Mouse (Mus musculus): ENCODE measurements around the gene 4921517D22Rik. TPM values are rescaled to one million over a fixed set of nuclear protein-coding genes. Genes with fewer than 3 reads are reported as not detected.
"Not testable (repeated sequence)": the region's sequence is repeated elsewhere in the genome, so short reads cannot be mapped to it uniquely, and the experiment has no call there.

The 4921517D22Rik gene
- not detected in 3 replicates for total RNA-seq (2017)

GRCm38 (mm10) chr13:59694008-59694407, at the start of gene 4921517D22Rik:
Gene 4921517D22Rik (minus strand): TSS chr13:59694108.
- no peak for ATAC-seq (replicated peaks; ENCODE audit: insufficient number of reproducible peaks, low FRiP score, low TSS enrichment, poor library complexity, severe bottlenecking)

- no peak for ATAC-seq (replicated peaks; ENCODE audit: insufficient number of reproducible peaks, low FRiP score, low TSS enrichment, poor library complexity, severe bottlenecking)
Measured at GRCm38 (mm10) chr13:59741697-59742096, 47.8 kb upstream of the 4921517D22Rik start.

- no peak for ATAC-seq (replicated peaks; ENCODE audit: insufficient number of reproducible peaks, low FRiP score, low TSS enrichment, poor library complexity, severe bottlenecking)
Measured at GRCm38 (mm10) chr13:59741096-59741495, 47.2 kb upstream of the 4921517D22Rik start.

GRCm38 (mm10) chr13:59739397-59739796, 45.5 kb upstream of the 4921517D22Rik start:
- ATAC-seq (replicated peaks; ENCODE audit: insufficient number of reproducible peaks, low FRiP score, low TSS enrichment, poor library complexity, severe bottlenecking), result no peak

GRCm38 (mm10) chr13:59738455-59738854, 44.5 kb upstream of the 4921517D22Rik start:
- no peak for ATAC-seq (replicated peaks; ENCODE audit: insufficient number of reproducible peaks, low FRiP score, low TSS enrichment, poor library complexity, severe bottlenecking)

- no peak for ATAC-seq (replicated peaks; ENCODE audit: insufficient number of reproducible peaks, low FRiP score, low TSS enrichment, poor library complexity, severe bottlenecking)
Measured at GRCm38 (mm10) chr13:59735190-59735589, 41.3 kb upstream of the 4921517D22Rik start.

- not testable (repeated sequence) for ATAC-seq (replicated peaks; ENCODE audit: insufficient number of reproducible peaks, low FRiP score, low TSS enrichment, poor library complexity, severe bottlenecking)
Measured at GRCm38 (mm10) chr13:59734347-59734746, 40.4 kb upstream of the 4921517D22Rik start.

- ATAC-seq (replicated peaks; ENCODE audit: insufficient number of reproducible peaks, low FRiP score, low TSS enrichment, poor library complexity, severe bottlenecking), result no peak
Measured at GRCm38 (mm10) chr13:59733936-59734335, 40.0 kb upstream of the 4921517D22Rik start.

- no peak for ATAC-seq (replicated peaks; ENCODE audit: insufficient number of reproducible peaks, low FRiP score, low TSS enrichment, poor library complexity, severe bottlenecking)
Measured at GRCm38 (mm10) chr13:59731652-59732051, 37.7 kb upstream of the 4921517D22Rik start, which contains the start of gene Spata31d1d. Gene Spata31d1d (minus strand): TSS chr13:59731752.

GRCm38 (mm10) chr13:59728378-59729093, 34.6 kb upstream of the 4921517D22Rik start:
- peak; percentile 86 for ATAC-seq (replicated peaks; ENCODE audit: insufficient number of reproducible peaks, low FRiP score, low TSS enrichment, poor library complexity, severe bottlenecking)

- ATAC-seq (replicated peaks; ENCODE audit: insufficient number of reproducible peaks, low FRiP score, low TSS enrichment, poor library complexity, severe bottlenecking), result no peak
Measured at GRCm38 (mm10) chr13:59726139-59726867, 32.4 kb upstream of the 4921517D22Rik start.

GRCm38 (mm10) chr13:59722089-59722488, 28.2 kb upstream of the 4921517D22Rik start:
- not testable (repeated sequence) for ATAC-seq (replicated peaks; ENCODE audit: insufficient number of reproducible peaks, low FRiP score, low TSS enrichment, poor library complexity, severe bottlenecking)

GRCm38 (mm10) chr13:59719475-59719874, 25.6 kb upstream of the 4921517D22Rik start:
- no peak for ATAC-seq (replicated peaks; ENCODE audit: insufficient number of reproducible peaks, low FRiP score, low TSS enrichment, poor library complexity, severe bottlenecking)

GRCm38 (mm10) chr13:59718857-59719440, 25.0 kb upstream of the 4921517D22Rik start:
- not testable (repeated sequence) for ATAC-seq (replicated peaks; ENCODE audit: insufficient number of reproducible peaks, low FRiP score, low TSS enrichment, poor library complexity, severe bottlenecking)

GRCm38 (mm10) chr13:59713710-59714109, 19.8 kb upstream of the 4921517D22Rik start:
- no peak for ATAC-seq (replicated peaks; ENCODE audit: insufficient number of reproducible peaks, low FRiP score, low TSS enrichment, poor library complexity, severe bottlenecking)

GRCm38 (mm10) chr13:59711984-59712383, 18.1 kb upstream of the 4921517D22Rik start, which contains the start of gene Spata31d1b:
Gene Spata31d1b (plus strand): TSS chr13:59712284.
- ATAC-seq (replicated peaks; ENCODE audit: insufficient number of reproducible peaks, low FRiP score, low TSS enrichment, poor library complexity, severe bottlenecking), result not testable (repeated sequence)

- no peak for ATAC-seq (replicated peaks; ENCODE audit: insufficient number of reproducible peaks, low FRiP score, low TSS enrichment, poor library complexity, severe bottlenecking)
Measured at GRCm38 (mm10) chr13:59710230-59710629, 16.3 kb upstream of the 4921517D22Rik start, which contains the start of gene Spata31d1a. Gene Spata31d1a (minus strand): TSS chr13:59710330.

GRCm38 (mm10) chr13:59704562-59704961, 10.7 kb upstream of the 4921517D22Rik start:
- peak; percentile 27; the same call in 1 of the 2 replicates for ATAC-seq (replicated peaks; ENCODE audit: insufficient number of reproducible peaks, low FRiP score, low TSS enrichment, poor library complexity, severe bottlenecking)

- ATAC-seq (replicated peaks; ENCODE audit: insufficient number of reproducible peaks, low FRiP score, low TSS enrichment, poor library complexity, severe bottlenecking), result no peak
Measured at GRCm38 (mm10) chr13:59703514-59703913, 9.6 kb upstream of the 4921517D22Rik start.

All from monocyte, adult 5-6 weeks (primary cell).